Mouse (Mus musculus) cerebellum, adult 2 months (tissue): ENCODE data around the gene Znrf3. TPM values are rescaled to one million over a fixed set of nuclear protein-coding genes. Genes with fewer than 3 reads are reported as not detected.

Source experiments
- DNase-seq, 2 experiments: peaks; one replicate each; pipeline ENCODE4 v3.0.0; 2021
- H3K27ac ChIP-seq: fragments of 200-500 bp; 2 replicates; pipeline ENCODE4 v1.5.1; 2012; ENCODE audit warnings: low read length, control low read depth, inconsistent platforms; ENCODE audit not compliant: insufficient read depth
- H3K27me3 ChIP-seq: fragments of 200-500 bp; 2 replicates; pipeline ENCODE4 v1.6.1; 2012; ENCODE audit warnings: inconsistent platforms, mild to moderate bottlenecking, low read length, moderate library complexity; ENCODE audit not compliant: control insufficient read depth, insufficient read depth
- H3K4me1 ChIP-seq: fragments of 200-500 bp; 2 replicates; pipeline ENCODE4 v1.6.1; 2011; ENCODE audit warnings: low read length; ENCODE audit not compliant: control insufficient read depth, insufficient read depth
- H3K4me3 ChIP-seq: fragments of 200-500 bp; replicated peaks from 2 replicates; pipeline ENCODE3; 2011; ENCODE audit warnings: mild to moderate bottlenecking, low read depth, low read length, control low read depth; ENCODE audit not compliant: insufficient read depth
- CTCF ChIP-seq: fragments of 200-500 bp; IDR thresholded peaks from 2 replicates; pipeline ENCODE4 v1.5.1; 2011; ENCODE audit warnings: low read depth, mild to moderate bottlenecking, control low read depth, low read length, moderate library complexity, borderline replicate concordance; ENCODE audit not compliant: insufficient read depth
- POLR2A ChIP-seq: fragments of 200-500 bp; IDR thresholded peaks from 2 replicates; pipeline ENCODE4 v1.6.1; 2011; ENCODE audit warnings: low read length, control low read depth, borderline replicate concordance; ENCODE audit not compliant: insufficient read depth
- WGBS: fragments of 180-500 bp; shearing (Covaris S2); methylation state at CpG from one replicate; pipeline ENCODE4 v1.1.7; 2018; 5-methylcytosine and 5-hydroxymethylcytosine counted together
- polyA plus RNA-seq: library from polyadenylated mRNA; depleted of rRNA; stranded (reverse); fragments of >200 nt; gene quantifications from 2 replicates; pipeline ENCODE4 v1.2.3, GENCODE M21; 2012

The Znrf3 gene
- polyA plus RNA-seq, 1 experiment: 5.4 TPM

- no peak for DNase-seq
- Histone ChIP-seq H3K27me3 (no peaks in the 10 kb centered on the region), H3K4me3 (no peak overlapping the region), H3K27ac (no peak overlapping the region), H3K4me1 (peaks cover 3% of the 10 kb centered on the region; the same call in 1 of the 2 replicates)
- TF ChIP-seq CTCF: no peak
- no peak for TF ChIP-seq POLR2A
- 94% methylated on average over 4 of the region's 4 CpGs for WGBS
These were observed 42.4 kb downstream of the Znrf3 start for GRCm38 (mm10) chr11:5402127-5402733.

DNA sequence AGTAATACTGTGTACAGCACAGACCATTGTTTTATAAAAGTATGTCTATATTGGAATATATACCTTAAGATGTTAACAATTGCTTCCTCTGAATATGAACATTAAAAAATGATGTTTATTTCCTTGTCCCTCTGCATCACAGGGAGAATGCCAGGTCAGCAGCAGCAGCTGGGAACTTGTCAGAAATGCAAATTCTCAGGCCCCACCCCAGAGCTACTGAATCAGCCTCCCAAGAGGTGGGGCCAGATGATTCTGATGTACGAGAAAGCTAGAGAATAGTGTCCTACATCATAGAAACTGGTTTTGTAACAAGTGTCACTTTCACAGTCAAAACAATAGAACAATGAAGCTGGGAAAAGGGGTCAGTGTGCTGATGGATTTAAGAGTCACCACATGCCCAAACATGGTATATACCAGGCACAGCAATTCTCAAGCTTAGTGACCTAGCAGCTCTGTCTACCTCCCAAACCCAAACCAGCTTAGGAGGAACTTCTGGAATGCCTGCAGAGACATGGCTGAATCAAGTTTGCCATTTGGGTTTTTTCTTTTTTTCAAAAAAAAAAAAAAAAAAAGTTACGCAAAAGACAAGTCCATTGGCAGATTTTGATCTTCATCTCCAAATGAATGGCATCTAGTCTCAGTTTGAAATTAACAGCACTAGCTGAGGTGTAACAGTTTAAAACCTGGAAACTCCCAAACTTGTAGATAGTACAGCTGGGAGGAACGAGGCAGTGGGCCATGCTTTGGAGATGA, 46.2 kb downstream of the Znrf3 start:
- no peak for DNase-seq
- WGBS: 79% methylated on average over 3 of the region's 3 CpGs
- TF ChIP-seq POLR2A (no peak), CTCF (no peak)
- Histone ChIP-seq H3K27me3 (no peaks in the 10 kb centered on the region), H3K4me3 (no peak overlapping the region), H3K27ac (no peak overlapping the region), H3K4me1 (peaks cover 3% of the 10 kb centered on the region; the same call in 1 of the 2 replicates)

DNA sequence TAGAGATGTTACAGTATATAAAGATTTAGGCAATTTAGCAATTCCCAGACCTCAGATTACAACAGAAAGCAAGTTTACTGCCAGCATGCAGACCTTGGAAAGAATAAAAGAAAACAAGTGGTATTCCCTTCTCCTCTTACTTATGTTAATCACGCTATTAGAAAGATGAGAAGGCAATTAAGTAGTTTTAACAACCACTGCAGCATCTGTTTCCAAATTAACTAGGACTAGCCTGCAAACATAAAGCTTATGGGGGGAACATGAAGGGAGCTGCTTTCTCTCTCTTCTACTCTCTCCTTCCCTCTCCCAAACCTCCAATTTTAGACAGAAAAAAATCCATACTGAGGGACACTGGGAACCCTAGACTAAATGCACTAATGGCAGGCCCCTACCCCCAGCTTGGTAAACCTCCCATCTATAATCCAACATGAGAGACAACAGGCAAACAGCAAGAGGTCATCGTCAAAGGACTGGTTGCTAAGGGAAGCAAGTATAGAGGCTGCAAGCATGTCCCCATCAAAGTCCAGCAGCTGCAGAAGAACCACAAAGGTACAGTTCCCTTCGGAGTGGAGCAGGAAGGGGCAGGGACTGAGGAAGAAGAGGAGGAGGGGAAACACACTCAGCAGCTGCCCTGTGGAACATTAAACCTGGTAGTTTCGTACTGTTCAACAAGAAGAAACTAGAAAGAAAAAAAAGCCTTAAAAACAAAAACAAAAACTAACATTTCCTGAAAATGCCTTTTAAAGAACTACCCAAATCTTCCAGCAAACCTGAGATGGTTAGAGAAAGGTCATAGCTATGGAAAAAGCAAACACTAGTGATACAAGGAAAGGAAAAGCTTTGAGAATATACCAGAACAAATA, 53.4 kb downstream of the Znrf3 start:
- Histone ChIP-seq H3K27ac (no peak overlapping the region), H3K4me1 (no peaks in the 10 kb centered on the region), H3K27me3 (no peaks in the 10 kb centered on the region), H3K4me3 (no peak overlapping the region)
- 54% methylated on average over 4 of the region's 4 CpGs for WGBS
- TF ChIP-seq POLR2A (no peak), CTCF (no peak)
- no peak for DNase-seq

DNA sequence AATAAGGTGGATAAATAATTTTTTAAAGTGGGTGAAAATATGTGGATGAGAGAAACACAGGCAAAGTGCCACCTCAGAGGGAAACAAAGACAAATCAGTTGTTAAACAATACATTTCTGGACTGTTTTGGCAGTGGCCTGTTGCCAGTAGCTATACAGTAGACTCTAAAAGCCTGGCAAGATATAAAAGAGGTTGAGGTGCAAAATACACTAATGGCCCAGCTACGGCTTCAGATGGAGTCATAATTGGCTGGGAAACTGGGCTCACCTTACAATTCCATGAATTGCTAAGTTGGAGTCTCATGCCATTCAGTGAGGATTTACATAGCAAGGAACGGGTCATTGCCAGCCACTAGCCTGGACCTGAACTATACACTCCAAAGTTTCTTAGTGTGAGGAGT, 62.0 kb downstream of the Znrf3 start:
- no peak overlapping the region for H3K4me3 ChIP-seq

GRCm38 (mm10) chr11:5381226-5381625, 63.4 kb downstream of the Znrf3 start:
- WGBS: 80% methylated on average over 5 of the region's 5 CpGs
- H3K4me1 ChIP-seq: no peaks in the 10 kb centered on the region
- H3K4me3 ChIP-seq: no peak overlapping the region
- no peaks in the 10 kb centered on the region for H3K27me3 ChIP-seq
- H3K27ac ChIP-seq: no peak overlapping the region
- no peak for TF ChIP-seq CTCF
- no peak for TF ChIP-seq POLR2A
- no peak for DNase-seq

More for the DNA sequence above, 62.0 kb downstream of the Znrf3 start:
- 59% methylated on average over 2 of the region's 2 CpGs for whole genome bisulfite sequencing
- no peak overlapping the region for H3K27ac ChIP-seq
- TF ChIP-seq CTCF: no peak
- TF ChIP-seq POLR2A: no peak
- H3K4me1 ChIP-seq: no peaks in the 10 kb centered on the region
- no peaks in the 10 kb centered on the region for H3K27me3 ChIP-seq
- no peak for DNase-seq

- DNase-seq: no peak
- WGBS: 70% methylated on average over 3 of the region's 3 CpGs
- H3K27me3 ChIP-seq: no peaks in the 10 kb centered on the region
- no peaks in the 10 kb centered on the region for H3K4me1 ChIP-seq
- no peak overlapping the region for H3K27ac ChIP-seq
- no peak overlapping the region for H3K4me3 ChIP-seq
- TF ChIP-seq CTCF (no peak), POLR2A (no peak)
These were observed 64.4 kb downstream of the Znrf3 start for GRCm38 (mm10) chr11:5380275-5380674.

DNA sequence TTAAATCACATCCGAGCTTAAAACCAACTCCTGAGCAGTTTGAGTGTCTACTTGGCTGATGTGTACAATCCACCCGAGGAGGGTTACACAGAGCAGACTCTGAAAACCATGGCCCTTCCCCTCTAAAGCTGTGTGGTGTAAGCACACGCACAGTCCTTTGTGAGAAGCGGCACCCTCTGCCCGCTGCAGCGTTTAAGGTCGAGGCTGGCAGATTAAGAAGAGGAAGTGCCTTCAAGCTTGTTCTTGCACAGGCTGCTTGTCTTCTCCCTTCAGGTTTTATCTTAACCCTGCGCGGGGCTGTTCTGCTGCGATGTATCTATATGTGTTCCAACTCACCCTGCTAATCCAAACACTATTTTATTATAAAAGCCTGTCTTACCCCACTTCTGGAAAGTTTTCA, 75.5 kb downstream of the Znrf3 start:
- H3K27ac ChIP-seq: no peak overlapping the region
- DNase-seq: no peak
- WGBS: 78% methylated on average over 10 of the region's 10 CpGs
- TF ChIP-seq POLR2A (no peak), CTCF (no peak)
- H3K4me1 ChIP-seq: no peaks in the 10 kb centered on the region
- H3K27me3 ChIP-seq: no peaks in the 10 kb centered on the region
- no peak overlapping the region for H3K4me3 ChIP-seq

- H3K27ac ChIP-seq: no peak overlapping the region
- H3K27me3 ChIP-seq: no peaks in the 10 kb centered on the region
- H3K4me1 ChIP-seq: no peaks in the 10 kb centered on the region
- H3K4me3 ChIP-seq: no peak overlapping the region
- DNase-seq: no peak
- TF ChIP-seq CTCF (no peak), POLR2A (no peak)
These were observed 76.2 kb downstream of the Znrf3 start for GRCm38 (mm10) chr11:5368492-5368891.
